Mouse (Mus musculus): Measurements from ENCODE around the gene Tescl. TPM values are rescaled to one million over a fixed set of nuclear protein-coding genes. Genes with fewer than 3 reads are reported as not detected.

Gene Tescl
- polyA plus RNA-seq, 1 experiment from 2014 or later = not detected

Small RNAs within 50 kb of the gene (microRNA-seq; reads per million reads assigned to microRNA genes)
- not detected for gene Gm27592

Other genes starting within 250 kb of the Tescl start
- 6.9 and 7.9 TPM in 2 replicates for gene Zfp112, start 221.6 kb downstream of the Tescl start, polyA plus RNA-seq (2015; fragmentation: Nextera tagmentation; extraction: Ambion mirVana)
- 16.9 and 19.7 TPM in 2 replicates for gene Zfp235, start 199.8 kb downstream of the Tescl start, polyA plus RNA-seq (2015; fragmentation: Nextera tagmentation; extraction: Ambion mirVana)
- 5.2 and 6.1 TPM in 2 replicates for gene Zfp114, start 158.9 kb downstream of the Tescl start, polyA plus RNA-seq (2015; fragmentation: Nextera tagmentation; extraction: Ambion mirVana)
- 10.4 and 11.7 TPM in 2 replicates for gene Zfp111, start 122.5 kb downstream of the Tescl start, polyA plus RNA-seq (2015; fragmentation: Nextera tagmentation; extraction: Ambion mirVana)
- gene Zfp109, start 96.4 kb downstream of the Tescl start, polyA plus RNA-seq (2015; fragmentation: Nextera tagmentation; extraction: Ambion mirVana) = 4.7 and 5.1 TPM in 2 replicates
- 5.5 and 6.1 TPM in 2 replicates for gene Zfp108, start 79.1 kb downstream of the Tescl start, polyA plus RNA-seq (2015; fragmentation: Nextera tagmentation; extraction: Ambion mirVana)
- 9.1 and 10.2 TPM in 2 replicates for gene Zfp93, start 63.5 kb downstream of the Tescl start, polyA plus RNA-seq (2015; fragmentation: Nextera tagmentation; extraction: Ambion mirVana)
- 39.6 and 49.2 TPM in 2 replicates for gene Zfp61, start 32.7 kb downstream of the Tescl start, polyA plus RNA-seq (2015; fragmentation: Nextera tagmentation; extraction: Ambion mirVana)
- gene Zfp94, start 17.3 kb downstream of the Tescl start, polyA plus RNA-seq (2015; fragmentation: Nextera tagmentation; extraction: Ambion mirVana) = 12.2 and 12.8 TPM in 2 replicates
- gene Lypd5, start 15.3 kb upstream of the Tescl start, polyA plus RNA-seq (2015; fragmentation: Nextera tagmentation; extraction: Ambion mirVana) = 55.8 and 59.7 TPM in 2 replicates
- 3.0 and 3.4 TPM in 2 replicates for gene Kcnn4, start 36.3 kb upstream of the Tescl start, polyA plus RNA-seq (2015; fragmentation: Nextera tagmentation; extraction: Ambion mirVana)
- gene Smg9, start 65.7 kb upstream of the Tescl start, polyA plus RNA-seq (2015; fragmentation: Nextera tagmentation; extraction: Ambion mirVana) = 23.2 and 23.6 TPM in 2 replicates
- 0.17 TPM in 1 of 2 replicates, not detected in the other for gene Irgc1, start 118.4 kb upstream of the Tescl start, polyA plus RNA-seq (2015; fragmentation: Nextera tagmentation; extraction: Ambion mirVana)
- 8.1 and 10.1 TPM in 2 replicates for gene Plaur, start 128.5 kb upstream of the Tescl start, polyA plus RNA-seq (2015; fragmentation: Nextera tagmentation; extraction: Ambion mirVana)
- 5.0 and 6.3 TPM in 2 replicates for gene Cadm4, start 148.1 kb upstream of the Tescl start, polyA plus RNA-seq (2015; fragmentation: Nextera tagmentation; extraction: Ambion mirVana)
- 40.8 and 44.3 TPM in 2 replicates for gene Zfp428, start 173.1 kb upstream of the Tescl start, polyA plus RNA-seq (2015; fragmentation: Nextera tagmentation; extraction: Ambion mirVana)
- gene AC161166.1, start 178.5 kb upstream of the Tescl start, polyA plus RNA-seq (2015; fragmentation: Nextera tagmentation; extraction: Ambion mirVana) = 0.32 TPM in 2 replicates
- gene Irgq, start 196.8 kb upstream of the Tescl start, polyA plus RNA-seq (2015; fragmentation: Nextera tagmentation; extraction: Ambion mirVana) = 8.2 and 8.3 TPM in 2 replicates
- 5.1 and 7.8 TPM in 2 replicates for gene Pinlyp, start 212.2 kb upstream of the Tescl start, polyA plus RNA-seq (2015; fragmentation: Nextera tagmentation; extraction: Ambion mirVana)
- 110 and 125 TPM in 2 replicates for gene Xrcc1, start 212.4 kb upstream of the Tescl start, polyA plus RNA-seq (2015; fragmentation: Nextera tagmentation; extraction: Ambion mirVana)

All from limb, embryonic 15.5 days (tissue).